Mouse (Mus musculus): ENCODE data around the gene Bola1. TPM values are rescaled to one million over a fixed set of nuclear protein-coding genes. Genes with fewer than 3 reads are reported as not detected.
"Not testable (repeated sequence)": the region's sequence is repeated elsewhere in the genome, so short reads cannot be mapped to it uniquely, and the experiment has no call there.

Bola1 gene
- total RNA-seq, 2 experiments from 2014 or later, result 16.2 to 16.7 TPM

GRCm38 (mm10) chr3:96175251-96175650 lies 44.3 kb downstream of the Bola1 start:
- H3K27ac ChIP-seq, result no peak overlapping the region
- DNase-seq (ENCODE audit: low spot score in 2 of 2), result no peak
- H3K4me3 ChIP-seq, result no peak overlapping the region
- TF ChIP-seq CTCF (conservative IDR thresholded peaks at IDR 0.05), result no peak

- H3K27ac ChIP-seq; H3K4me3 ChIP-seq; DNase-seq (ENCODE audit: low spot score in 2 of 2): not testable (repeated sequence)
Observed at GRCm38 (mm10) chr3:96174042-96174441, 45.5 kb downstream of the Bola1 start.

GRCm38 (mm10) chr3:96173185-96173584 lies 46.3 kb downstream of the Bola1 start:
- peak overlapping the region; percentile 98 for H3K4me3 ChIP-seq
- H3K27ac ChIP-seq, result peak overlapping the region; percentile 98; the same call in 1 of the 2 replicates
- no peak for TF ChIP-seq CTCF (conservative IDR thresholded peaks at IDR 0.05)

GRCm38 (mm10) chr3:96172197-96173178 lies 47.0 kb downstream of the Bola1 start, which contains the start of gene Sf3b4:
TSS of gene Sf3b4 (plus strand) at chr3:96172332.
- peak; percentile 82 to 83 for DNase-seq (ENCODE audit: low spot score in 2 of 2)
- Histone ChIP-seq H3K27ac (peak within 1 kb of the TSS; percentile 98), H3K4me3 (peak within 1 kb of the TSS; percentile 98)
- no peak for TF ChIP-seq CTCF (conservative IDR thresholded peaks at IDR 0.05)

More at GRCm38 (mm10) chr3:96173185-96173584, 46.3 kb downstream of the Bola1 start:
- no peak for DNase-seq (ENCODE audit: low spot score in 2 of 2)

GRCm38 (mm10) chr3:96171583-96172196 lies 47.8 kb downstream of the Bola1 start:
- Histone ChIP-seq H3K4me3 (peak overlapping the region; percentile 98), H3K27ac (peak overlapping the region; percentile 98)
- DNase-seq (ENCODE audit: low spot score in 2 of 2), result no peak
- no peak for TF ChIP-seq CTCF (conservative IDR thresholded peaks at IDR 0.05)

- TF ChIP-seq CTCF (conservative IDR thresholded peaks at IDR 0.05), result no peak
- no peak for DNase-seq (ENCODE audit: low spot score in 2 of 2)
- Histone ChIP-seq H3K27ac (peak overlapping the region; percentile 98), H3K4me3 (peak overlapping the region; percentile 98)
Observed at GRCm38 (mm10) chr3:96170976-96171545, 48.4 kb downstream of the Bola1 start.

- TF ChIP-seq CTCF (conservative IDR thresholded peaks at IDR 0.05), result no peak
- Histone ChIP-seq H3K4me3 (no peak overlapping the region), H3K27ac (0 out of 2 replicates have a peak overlapping the region, but pooled peaks have one; percentile 12)
- DNase-seq (ENCODE audit: low spot score in 2 of 2), result no peak
Observed at GRCm38 (mm10) chr3:96170276-96170675, 49.2 kb downstream of the Bola1 start.

GRCm38 (mm10) chr3:96168466-96169158 lies 50.9 kb downstream of the Bola1 start:
- no peak for DNase-seq (ENCODE audit: low spot score in 2 of 2)
- TF ChIP-seq CTCF (conservative IDR thresholded peaks at IDR 0.05), result no peak
- Histone ChIP-seq H3K27ac (peak overlapping the region; percentile 64), H3K4me3 (no peak overlapping the region; the same call in 1 of the 2 replicates)

- TF ChIP-seq CTCF (conservative IDR thresholded peaks at IDR 0.05), result no peak
- DNase-seq (ENCODE audit: low spot score in 2 of 2), result no peak
- no peak overlapping the region for H3K4me3 ChIP-seq
- no peak overlapping the region for H3K27ac ChIP-seq
Observed at GRCm38 (mm10) chr3:96163040-96163439, 56.5 kb downstream of the Bola1 start.

- TF ChIP-seq CTCF (conservative IDR thresholded peaks at IDR 0.05), result no peak
- DNase-seq (ENCODE audit: low spot score in 2 of 2), result no peak
- H3K4me3 ChIP-seq, result peak within 1 kb of the TSS; percentile 58
Observed at GRCm38 (mm10) chr3:96161869-96162840, 57.4 kb downstream of the Bola1 start, which contains the start of gene Mtmr11. TSS of gene Mtmr11 (plus strand) at chr3:96162004.

GRCm38 (mm10) chr3:96160803-96161516 lies 58.5 kb downstream of the Bola1 start:
- no peak for DNase-seq (ENCODE audit: low spot score in 2 of 2)
- Histone ChIP-seq H3K27ac (peak overlapping the region; percentile 68), H3K4me3 (peak overlapping the region; percentile 58)
- no peak for TF ChIP-seq CTCF (conservative IDR thresholded peaks at IDR 0.05)

More at GRCm38 (mm10) chr3:96161869-96162840, 57.4 kb downstream of the Bola1 start, which contains the start of gene Mtmr11:
- H3K27ac ChIP-seq, result peak within 1 kb of the TSS; percentile 68
